Mouse (Mus musculus) lung, postnatal 0 days (tissue): ENCODE data around the gene Gm17349.

ENCODE experiments used
- CTCF ChIP-seq: IDR thresholded peaks from 2 replicates; pipeline ENCODE4 v1.5.1; 2016; ENCODE audit warnings: antibody characterized with exemption, mild to moderate bottlenecking
- EP300 ChIP-seq: IDR thresholded peaks from 2 replicates; pipeline ENCODE4 v1.6.1; 2016; ENCODE audit warnings: antibody characterized with exemption, mild to moderate bottlenecking, control low read depth

GRCm38 (mm10) chr15:99731167-99731566 lies 25.9 kb upstream of the Gm17349 start:
- no peak for TF ChIP-seq CTCF
- no peak for TF ChIP-seq EP300
